Comparison of ENCODE assay signal across 21 mouse cellular contexts in genomic region chr10:3730314-3730713, GRCm38 (mm10). TPM values are rescaled to one million over a fixed set of nuclear protein-coding genes. Genes with fewer than 3 reads are reported as not detected.
DNase-seq lines count a peak whose midpoint lies in the region; ATAC-seq lines count a peak whose summit lies in the region.
"Had no signal": no experiment of that assay in that cellular context is flagged by ENCODE, and none has a peak within 500 bp of the region (broad histone marks: within the 10 kb centered on the region; RNA-seq: fewer than 3 reads in every experiment).

No protein-coding gene starts in this region.

- H3K4me1 ChIP-seq in kidney, embryonic 14.5 days (ENCODE audit: control insufficient read depth, insufficient read depth, low read length), result no peaks in the 10 kb centered on the region
- H3K4me1 ChIP-seq in kidney, embryonic 15.5 days, result peaks cover 8% of the 10 kb centered on the region
- H3K4me1 ChIP-seq: hindbrain, embryonic 13.5 days; intestine, embryonic 15.5 days had no signal

- ATAC-seq in kidney, embryonic 14.5 days (ENCODE audit: low FRiP score, low TSS enrichment), result peak; percentile 60
- no peak for ATAC-seq in kidney, embryonic 15.5 days (replicated peaks; ENCODE audit: low FRiP score)
- ATAC-seq: forebrain, embryonic 14.5 days; intestine, embryonic 15.5 days had no signal

- H3K27me3 ChIP-seq in kidney, embryonic 14.5 days (ENCODE audit: control insufficient read depth, insufficient read depth, low read length), result no peaks in the 10 kb centered on the region
- H3K27me3 ChIP-seq in kidney, embryonic 15.5 days, result no peaks in the 10 kb centered on the region
- H3K27me3 ChIP-seq: embryonic facial prominence, embryonic 15.5 days; hindbrain, embryonic 13.5 days; intestine, embryonic 15.5 days had no signal

- no peak overlapping the region for H3K4me3 ChIP-seq in kidney, embryonic 14.5 days (ENCODE audit: low read length)
- no peak overlapping the region for H3K4me3 ChIP-seq in kidney, embryonic 15.5 days (replicated peaks)
- H3K4me3 ChIP-seq: embryonic facial prominence, embryonic 15.5 days; erythroblast, embryonic 14.5 days; forebrain, embryonic 10.5 days; hindbrain, embryonic 13.5 days; intestine, embryonic 15.5 days had no signal

- no peak overlapping the region for H3K27ac ChIP-seq in kidney, embryonic 14.5 days (ENCODE audit: low read depth, low read length)
- H3K27ac ChIP-seq in kidney, embryonic 15.5 days, result no peak overlapping the region
- H3K27ac ChIP-seq: embryonic facial prominence, embryonic 15.5 days; forebrain, embryonic 10.5 days; hindbrain, embryonic 13.5 days; intestine, embryonic 15.5 days had no signal

- DNase-seq in embryo, embryonic 10 days (ENCODE audit: low spot score), result peak; percentile 68
- DNase-seq in embryo, embryonic 9.5 days (ENCODE audit: extremely low spot score), result peak; percentile 27
- peak; percentile 51 for DNase-seq in forelimb bud, embryonic 11.5 days (ENCODE audit: low read depth, low spot score)
- DNase-seq in frontal cortex, postnatal 36 days (ENCODE audit: low spot score in 2 of 2), result no peak
- DNase-seq in heart, adult 8-10 months (ENCODE audit: low spot score), result no peak
- DNase-seq: adrenal gland, adult 8-10 months; adrenal gland, postnatal 36 days; cerebellum, adult 8-10 months; cerebellum, postnatal 25 days; gastrocnemius, postnatal 14 days; heart, postnatal 10 days; heart, postnatal 4 days had no signal

- no peak overlapping the region for H3K4me2 ChIP-seq in kidney, embryonic 14.5 days (replicated peaks; ENCODE audit: low read depth, low read length)
- H3K4me2 ChIP-seq in kidney, embryonic 15.5 days, result no peak overlapping the region
- H3K4me2 ChIP-seq: embryonic facial prominence, embryonic 15.5 days; hindbrain, embryonic 13.5 days; intestine, embryonic 15.5 days had no signal

- H3K9me3 ChIP-seq in kidney, embryonic 14.5 days (ENCODE audit: control insufficient read depth, low read length), result no peaks in the 10 kb centered on the region
- H3K9me3 ChIP-seq in kidney, embryonic 15.5 days (replicated peaks), result no peaks in the 10 kb centered on the region
- H3K9me3 ChIP-seq: embryonic facial prominence, embryonic 15.5 days; forebrain, embryonic 10.5 days; G1E; hindbrain, embryonic 13.5 days; intestine, embryonic 15.5 days had no signal

- WGBS in kidney, embryonic 14.5 days, result 10% methylated on average over 4 of the region's 4 CpGs
- WGBS in kidney, embryonic 15.5 days, result 14% methylated on average over 4 of the region's 4 CpGs

- H3K36me3 ChIP-seq in kidney, embryonic 14.5 days (ENCODE audit: control insufficient read depth, insufficient read depth, low read length), result no peaks in the 10 kb centered on the region
- no peaks in the 10 kb centered on the region for H3K36me3 ChIP-seq in kidney, embryonic 15.5 days
- H3K36me3 ChIP-seq: embryonic facial prominence, embryonic 15.5 days; forebrain, embryonic 10.5 days; G1E; hindbrain, embryonic 13.5 days; intestine, embryonic 15.5 days had no signal

- H3K9ac ChIP-seq in kidney, embryonic 14.5 days (ENCODE audit: low read depth, low read length), result no peak overlapping the region
- H3K9ac ChIP-seq in kidney, embryonic 15.5 days, result no peak overlapping the region
- H3K9ac ChIP-seq: embryonic facial prominence, embryonic 15.5 days; hindbrain, embryonic 13.5 days; intestine, embryonic 15.5 days had no signal

RNA-seq across cellular contexts. Expression of gene Plekhg1, which starts 9.8 kb away (rescaled TPM):
- 11.7 and 16.9 TPM in 2 replicates for polyA plus RNA-seq in kidney, embryonic 14.5 days (2014; fragmentation: Nextera tagmentation; extraction: Ambion mirVana)
- polyA plus RNA-seq in kidney, embryonic 15.5 days (2015; fragmentation: Nextera tagmentation; extraction: Ambion mirVana), result 13.5 and 16.6 TPM in 2 replicates
- total RNA-seq in heart, adult 8-10 months (2022), result 1 to 10 TPM; 5.9 to 8.6 (median 7.2) TPM
- polyA plus RNA-seq: erythroblast, embryonic 14.5 days had no signal

Comparison
In these comparisons a context has a peak if more than half of its experiments do, and no peak if none do; other contexts are left out.
1. DNase-seq: peak in embryo, embryonic 10 days (single experiment), embryo, embryonic 9.5 days (single experiment) and forelimb bud, embryonic 11.5 days (single experiment); none in frontal cortex, postnatal 36 days (0 of 2) and heart, adult 8-10 months (single experiment).